Mouse (Mus musculus): ENCODE measurements around the gene Ntm.

Ntm gene

GRCm38 (mm10) chr9:29457976-29458572 is 504.9 kb downstream of the Ntm start:
- DNase-seq = peak; percentile 76

GRCm38 (mm10) chr9:29456014-29456413 is 506.9 kb downstream of the Ntm start:
- DNase-seq = no peak

- DNase-seq = no peak
These were observed 511.7 kb downstream of the Ntm start for GRCm38 (mm10) chr9:29451232-29451631.

GRCm38 (mm10) chr9:29444001-29444400 is 518.9 kb downstream of the Ntm start:
- DNase-seq = no peak

GRCm38 (mm10) chr9:29439401-29439800 is 523.5 kb downstream of the Ntm start:
- DNase-seq = no peak

- no peak for DNase-seq
These were observed 528.3 kb downstream of the Ntm start for GRCm38 (mm10) chr9:29434611-29435010.

GRCm38 (mm10) chr9:29433910-29434309 is 529.0 kb downstream of the Ntm start:
- DNase-seq = no peak

GRCm38 (mm10) chr9:29433156-29433555 is 529.8 kb downstream of the Ntm start:
- no peak for DNase-seq

- DNase-seq = no peak
These were observed 531.4 kb downstream of the Ntm start for GRCm38 (mm10) chr9:29431590-29431989.

GRCm38 (mm10) chr9:29430189-29430588 is 532.8 kb downstream of the Ntm start:
- DNase-seq = no peak

- DNase-seq = peak; percentile 43
These were observed 534.6 kb downstream of the Ntm start for GRCm38 (mm10) chr9:29428322-29428721.

GRCm38 (mm10) chr9:29426261-29426660 is 536.7 kb downstream of the Ntm start:
- DNase-seq = no peak

- no peak for DNase-seq
These were observed 547.4 kb downstream of the Ntm start for GRCm38 (mm10) chr9:29415578-29415977.

- DNase-seq = no peak
These were observed 549.8 kb downstream of the Ntm start for GRCm38 (mm10) chr9:29413126-29413525.

GRCm38 (mm10) chr9:29412181-29412771 is 550.7 kb downstream of the Ntm start:
- DNase-seq = peak; percentile 66

GRCm38 (mm10) chr9:29411408-29412180 is 551.3 kb downstream of the Ntm start:
- DNase-seq = peak; percentile 65

- no peak for DNase-seq
These were observed 552.1 kb downstream of the Ntm start for GRCm38 (mm10) chr9:29410728-29411407.

GRCm38 (mm10) chr9:29410284-29410683 is 552.7 kb downstream of the Ntm start:
- no peak for DNase-seq

GRCm38 (mm10) chr9:29409216-29409907 is 553.6 kb downstream of the Ntm start:
- peak; percentile 75 for DNase-seq

- DNase-seq = peak; percentile 40
These were observed 555.0 kb downstream of the Ntm start for GRCm38 (mm10) chr9:29407954-29408353.

GRCm38 (mm10) chr9:29406973-29407372 is 556.0 kb downstream of the Ntm start:
- no peak for DNase-seq

- DNase-seq = no peak
These were observed 556.9 kb downstream of the Ntm start for GRCm38 (mm10) chr9:29406046-29406445.

GRCm38 (mm10) chr9:29400151-29400550 is 562.8 kb downstream of the Ntm start:
- no peak for DNase-seq

Data from right cerebral cortex, postnatal 4 days (tissue).